Mouse (Mus musculus) hindbrain, embryonic 15.5 days (tissue): Measurements from ENCODE around the gene Ccdc102a. TPM values are rescaled to one million over a fixed set of nuclear protein-coding genes. Genes with fewer than 3 reads are reported as not detected.
"Not testable (repeated sequence)": the region's sequence is repeated elsewhere in the genome, so short reads cannot be mapped to it uniquely, and the experiment has no call there.

Experiments used
- ATAC-seq: fragments of 200-750 bp; cut with Nextera tagmentation; 2 replicates; pipeline ENCODE4 v1.8.0; 2017; ENCODE audit warnings: low read depth, moderate number of reproducible peaks, moderate TSS enrichment; ENCODE audit not compliant: low FRiP score
- H3K27ac ChIP-seq: fragments of 300-500 bp; sonication (generic); replicated peaks from 2 replicates; pipeline ENCODE4 v1.5.1; 2015; ENCODE audit warnings: mild to moderate bottlenecking, inconsistent platforms
- H3K27me3 ChIP-seq: fragments of 300-500 bp; sonication (generic); 2 replicates; pipeline ENCODE4 v1.6.1; 2015; ENCODE audit warnings: control low read depth, inconsistent platforms
- H3K36me3 ChIP-seq: fragments of 300-500 bp; sonication (generic); 2 replicates; pipeline ENCODE4 v1.6.1; 2015; ENCODE audit warnings: control low read depth, inconsistent platforms
- H3K4me1 ChIP-seq: fragments of 300-500 bp; sonication (generic); replicated peaks from 2 replicates; pipeline ENCODE4 v1.6.1; 2015; ENCODE audit warnings: control low read depth, inconsistent platforms
- H3K4me2 ChIP-seq: fragments of 300-500 bp; sonication (generic); 2 replicates; pipeline ENCODE4 v1.6.1; 2015; ENCODE audit warnings: moderate library complexity, mild to moderate bottlenecking, inconsistent platforms
- H3K4me3 ChIP-seq: fragments of 300-500 bp; sonication (generic); 2 replicates; pipeline ENCODE4 v1.5.1; 2015; ENCODE audit warnings: mild to moderate bottlenecking, inconsistent platforms
- H3K9ac ChIP-seq: fragments of 300-500 bp; sonication (generic); 2 replicates; pipeline ENCODE4 v1.6.1; 2015; ENCODE audit warnings: inconsistent platforms
- H3K9me3 ChIP-seq: fragments of 300-500 bp; sonication (generic); 2 replicates; pipeline ENCODE4 v1.6.1; 2016; ENCODE audit warnings: control low read depth, inconsistent platforms
- WGBS: fragments of 180-500 bp; shearing (Covaris S2); methylation state at CpG from one replicate; pipeline ENCODE4 v1.1.7; 2015; 5-methylcytosine and 5-hydroxymethylcytosine counted together
- polyA plus RNA-seq: library from polyadenylated mRNA; unstranded; fragments of >200 nt; fragmentation: Nextera tagmentation; extraction: Ambion mirVana; gene quantifications from 2 replicates; pipeline ENCODE4 v1.2.1, GENCODE M21; 2015

Gene Ccdc102a
- polyA plus RNA-seq, 1 experiment from 2014 or later: 7.6 TPM

GRCm38 (mm10) chr8:94857011-94857345 lies 60.9 kb downstream of the Ccdc102a start:
- Histone ChIP-seq H3K27ac (no peak overlapping the region), H3K9me3 (no peaks in the 10 kb centered on the region), H3K27me3 (no peaks in the 10 kb centered on the region), H3K9ac (peak overlapping the region; percentile 97), H3K36me3 (peaks cover 30% of the 10 kb centered on the region), H3K4me1 (peaks cover 19% of the 10 kb centered on the region), H3K4me2 (peak overlapping the region; percentile 33), H3K4me3 (peak overlapping the region; percentile 93; the same call in 1 of the 2 replicates)
- ATAC-seq: peak; percentile 20; the same call in 1 of the 2 replicates
- 27% methylated on average over 5 of the region's 5 CpGs for WGBS

GRCm38 (mm10) chr8:94854761-94855160 lies 63.1 kb downstream of the Ccdc102a start:
- not testable (repeated sequence) for H3K4me2 ChIP-seq, H3K27ac ChIP-seq, ATAC-seq, H3K9ac ChIP-seq, H3K27me3 ChIP-seq, H3K9me3 ChIP-seq, H3K4me3 ChIP-seq
- Histone ChIP-seq H3K4me1 (peaks cover 19% of the 10 kb centered on the region), H3K36me3 (peaks cover 43% of the 10 kb centered on the region)
- 90% methylated on average over 11 of the region's 11 CpGs for WGBS

Other genes starting within 250 kb of the Ccdc102a start
- 1.7 and 2.4 TPM in 2 replicates for gene Pllp, start 221.8 kb downstream of the Ccdc102a start, polyA plus RNA-seq
- not detected in 2 replicates for gene Ccl22, start 172.5 kb downstream of the Ccdc102a start, polyA plus RNA-seq
- gene Cx3cl1, start 146.1 kb downstream of the Ccdc102a start, polyA plus RNA-seq: 38.3 and 46.3 TPM in 2 replicates
- gene Ccl17, start 107.6 kb downstream of the Ccdc102a start, polyA plus RNA-seq: 0.46 and 0.87 TPM in 2 replicates
- gene Coq9, start 79.8 kb downstream of the Ccdc102a start, polyA plus RNA-seq: 57.6 and 59.6 TPM in 2 replicates
- 194 and 197 TPM in 2 replicates for gene Ciapin1, start 79.7 kb downstream of the Ccdc102a start, polyA plus RNA-seq
- 111 TPM in 2 replicates for gene Polr2c, start 60.6 kb downstream of the Ccdc102a start, polyA plus RNA-seq
- 84.1 and 88.9 TPM in 2 replicates for gene Dok4, start 41.8 kb downstream of the Ccdc102a start, polyA plus RNA-seq
- 0.17 and 0.25 TPM in 2 replicates for gene Adgrg5, start 5.6 kb upstream of the Ccdc102a start, polyA plus RNA-seq
- 116 and 122 TPM in 2 replicates for gene Adgrg1, start 56.7 kb upstream of the Ccdc102a start, polyA plus RNA-seq
- 0.79 and 0.95 TPM in 2 replicates for gene Adgrg3, start 99.6 kb upstream of the Ccdc102a start, polyA plus RNA-seq
- 2.1 and 2.4 TPM in 2 replicates for gene Drc7, start 137.0 kb upstream of the Ccdc102a start, polyA plus RNA-seq
- 42.2 and 49.9 TPM in 2 replicates for gene Katnb1, start 163.1 kb upstream of the Ccdc102a start, polyA plus RNA-seq